Mouse (Mus musculus) ES-Bruce4 (cell line): Measurements from ENCODE around the gene Dnah14. TPM values are rescaled to one million over a fixed set of nuclear protein-coding genes. Genes with fewer than 3 reads are reported as not detected.
A peak's percentile ranks its signal among the peaks of the same experiment; 100 is the strongest.

Experiments used
- H3K27ac ChIP-seq: 2 replicates; pipeline ENCODE4 v1.5.1; 2012; ENCODE audit warnings: low read length, inconsistent platforms; ENCODE audit not compliant: insufficient read depth
- H3K27me3 ChIP-seq: 2 replicates; pipeline ENCODE4 v1.6.1; 2012; ENCODE audit warnings: mild to moderate bottlenecking, low read length, inconsistent platforms; ENCODE audit not compliant: control insufficient read depth, poor library complexity, insufficient read depth, severe bottlenecking
- H3K36me3 ChIP-seq: 2 replicates; pipeline ENCODE4 v1.6.1; 2012; ENCODE audit warnings: inconsistent platforms, mild to moderate bottlenecking, low read length, moderate library complexity; ENCODE audit not compliant: control insufficient read depth, poor library complexity, insufficient read depth, severe bottlenecking
- H3K4me1 ChIP-seq: one replicate; pipeline ENCODE4 v1.8.1; 2011; ENCODE audit warnings: low read length; ENCODE audit not compliant: control insufficient read depth, insufficient read depth
- H3K4me3 ChIP-seq: 2 replicates; pipeline ENCODE4 v1.5.1; 2011; ENCODE audit warnings: low read depth, mild to moderate bottlenecking, low read length
- H3K9ac ChIP-seq: 2 replicates; pipeline ENCODE4 v1.6.1; 2012; ENCODE audit warnings: low read depth, mild to moderate bottlenecking, inconsistent platforms; ENCODE audit not compliant: poor library complexity, severe bottlenecking
- H3K9me3 ChIP-seq: replicated peaks from 2 replicates; pipeline ENCODE4 v1.6.1; 2012; ENCODE audit warnings: mild to moderate bottlenecking, low read length, inconsistent platforms; ENCODE audit not compliant: control insufficient read depth, poor library complexity, insufficient read depth, severe bottlenecking
- CTCF ChIP-seq: IDR thresholded peaks from one replicate; pipeline ENCODE4 v1.8.1; 2011; ENCODE audit warnings: low read depth, low read length
- EP300 ChIP-seq: IDR thresholded peaks from 2 replicates; pipeline ENCODE4 v1.6.1; 2011; ENCODE audit warnings: low read depth, low read length; ENCODE audit not compliant: insufficient read depth
- POLR2A ChIP-seq: IDR thresholded peaks from one replicate; pipeline ENCODE4 v1.8.1; 2011; ENCODE audit warnings: low read length; ENCODE audit not compliant: insufficient read depth
- polyA plus RNA-seq: library from polyadenylated mRNA; stranded (reverse); fragments of >200 nt; gene quantifications from 2 replicates; pipeline ENCODE4 v1.2.4, GENCODE M21; 2011; ENCODE audit warnings: low read depth; ENCODE audit not compliant: missing spikeins, insufficient read depth, insufficient read length

Dnah14 gene
- polyA plus RNA-seq, 1 experiment = 0.33 TPM

GRCm38 (mm10) chr1:181583152-181583551 lies 6.8 kb downstream of the Dnah14 start:
- Histone ChIP-seq H3K9ac (no peak overlapping the region), H3K9me3 (no peaks in the 10 kb centered on the region), H3K36me3 (no peaks in the 10 kb centered on the region), H3K27me3 (no peaks in the 10 kb centered on the region), H3K4me1 (no peaks in the 10 kb centered on the region), H3K27ac (no peak overlapping the region), H3K4me3 (no peak overlapping the region)
- TF ChIP-seq POLR2A (no peak), EP300 (no peak), CTCF (no peak)

GRCm38 (mm10) chr1:181589116-181589515 lies 12.8 kb downstream of the Dnah14 start:
- Histone ChIP-seq H3K4me1 (no peaks in the 10 kb centered on the region), H3K4me3 (no peak overlapping the region), H3K36me3 (no peaks in the 10 kb centered on the region), H3K27ac (no peak overlapping the region), H3K9ac (no peak overlapping the region), H3K27me3 (no peaks in the 10 kb centered on the region), H3K9me3 (no peaks in the 10 kb centered on the region)
- TF ChIP-seq CTCF = no peak
- no peak for TF ChIP-seq EP300
- TF ChIP-seq POLR2A = no peak

- no peaks in the 10 kb centered on the region for H3K9me3 ChIP-seq
- H3K27me3 ChIP-seq = no peaks in the 10 kb centered on the region
- H3K4me1 ChIP-seq = no peaks in the 10 kb centered on the region
- H3K27ac ChIP-seq = no peak overlapping the region
- H3K36me3 ChIP-seq = no peaks in the 10 kb centered on the region
- H3K4me3 ChIP-seq = no peak overlapping the region
- no peak for TF ChIP-seq EP300
- no peak for TF ChIP-seq POLR2A
- no peak for TF ChIP-seq CTCF
- no peak overlapping the region for H3K9ac ChIP-seq
Measured at GRCm38 (mm10) chr1:181599376-181599775, 23.0 kb downstream of the Dnah14 start.

- Histone ChIP-seq H3K36me3 (no peaks in the 10 kb centered on the region), H3K27ac (no peak overlapping the region), H3K4me3 (no peak overlapping the region), H3K9ac (no peak overlapping the region), H3K9me3 (no peaks in the 10 kb centered on the region), H3K27me3 (no peaks in the 10 kb centered on the region; the same call in 1 of the 2 replicates), H3K4me1 (no peaks in the 10 kb centered on the region)
- TF ChIP-seq CTCF (no peak), EP300 (no peak), POLR2A (no peak)
Measured at GRCm38 (mm10) chr1:181611118-181611517, 34.8 kb downstream of the Dnah14 start.

- Histone ChIP-seq H3K4me3 (no peak overlapping the region), H3K9me3 (no peaks in the 10 kb centered on the region), H3K4me1 (no peaks in the 10 kb centered on the region), H3K9ac (no peak overlapping the region), H3K36me3 (no peaks in the 10 kb centered on the region), H3K27me3 (no peaks in the 10 kb centered on the region; the same call in 1 of the 2 replicates), H3K27ac (no peak overlapping the region)
- TF ChIP-seq EP300 = no peak
- TF ChIP-seq CTCF = peak; percentile 65
Measured at GRCm38 (mm10) chr1:181615866-181616491, 39.6 kb downstream of the Dnah14 start.

- H3K27ac ChIP-seq = no peak overlapping the region
- H3K4me1 ChIP-seq = no peaks in the 10 kb centered on the region
- TF ChIP-seq CTCF (peak; percentile 92), POLR2A (no peak)
- no peak overlapping the region for H3K9ac ChIP-seq
- H3K9me3 ChIP-seq = no peaks in the 10 kb centered on the region
- no peaks in the 10 kb centered on the region for H3K36me3 ChIP-seq
- H3K4me3 ChIP-seq = no peak overlapping the region
- H3K27me3 ChIP-seq = no peaks in the 10 kb centered on the region
Measured at GRCm38 (mm10) chr1:181617332-181617731, 41.0 kb downstream of the Dnah14 start.
